Mouse (Mus musculus) layer of hippocampus, adult 9-11 months (tissue): Measurements from ENCODE around the gene Akt3.

ENCODE experiments used
- DNase-seq: peaks from one replicate; pipeline ENCODE4 v3.0.0; 2022

Gene Akt3

DNA sequence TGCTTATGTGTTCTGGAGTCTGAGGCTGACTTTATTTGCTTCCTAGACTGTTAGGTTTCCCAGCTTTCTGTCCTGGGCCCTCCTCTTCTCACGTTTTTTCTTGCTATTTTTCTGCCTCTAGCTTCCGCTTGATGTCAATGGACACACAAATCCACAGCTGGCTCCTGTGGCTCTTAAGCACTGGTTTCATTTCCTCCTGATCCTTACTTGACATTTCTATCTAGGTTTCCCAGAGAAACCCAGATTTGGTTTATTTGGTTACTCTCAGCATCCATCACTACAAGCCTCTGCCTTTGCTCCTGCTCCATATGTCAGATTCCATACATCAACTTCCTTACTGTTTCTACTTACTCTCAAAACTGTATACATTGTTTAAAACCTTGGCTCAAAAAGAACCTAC lies 211.0 kb downstream of the Akt3 start:
- no peak for DNase-seq

DNA sequence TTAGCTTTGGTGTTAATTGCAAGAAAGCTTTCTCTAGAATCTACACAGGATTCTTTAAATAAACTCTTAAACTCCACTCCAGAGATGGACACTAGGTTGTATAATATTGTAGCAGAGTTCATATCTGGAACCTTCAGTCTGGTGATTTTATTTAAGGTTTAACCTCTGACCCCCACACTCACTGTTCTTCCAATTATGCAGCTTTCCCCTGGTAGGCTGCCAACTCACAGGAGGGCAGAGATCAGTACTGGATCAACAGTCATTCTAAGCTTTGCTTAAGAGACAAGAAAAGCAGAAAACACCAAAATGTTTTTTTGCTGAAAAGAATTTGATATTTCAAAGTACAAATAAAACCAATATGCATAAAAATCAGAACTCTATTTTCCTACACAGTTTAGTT lies 212.1 kb downstream of the Akt3 start:
- no peak for DNase-seq

DNA sequence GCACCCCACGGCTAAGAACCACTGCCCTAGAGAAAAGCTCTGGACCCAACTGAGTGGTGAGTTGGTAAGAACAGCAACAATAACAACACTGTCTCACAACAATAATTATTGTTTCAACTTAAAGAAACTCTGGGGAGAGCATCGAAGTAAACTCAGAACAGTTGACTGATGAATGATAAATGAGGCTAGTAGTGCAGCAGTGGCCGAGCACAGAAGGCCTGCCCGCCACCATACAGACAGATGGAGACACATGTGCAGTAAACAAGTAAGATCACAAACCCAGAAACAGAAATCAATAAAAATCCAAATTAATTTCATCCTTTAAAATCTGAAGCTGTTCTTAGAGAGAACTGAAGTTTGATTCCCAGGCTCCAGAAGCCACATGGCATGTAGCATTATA lies 217.9 kb downstream of the Akt3 start:
- no peak for DNase-seq

DNA sequence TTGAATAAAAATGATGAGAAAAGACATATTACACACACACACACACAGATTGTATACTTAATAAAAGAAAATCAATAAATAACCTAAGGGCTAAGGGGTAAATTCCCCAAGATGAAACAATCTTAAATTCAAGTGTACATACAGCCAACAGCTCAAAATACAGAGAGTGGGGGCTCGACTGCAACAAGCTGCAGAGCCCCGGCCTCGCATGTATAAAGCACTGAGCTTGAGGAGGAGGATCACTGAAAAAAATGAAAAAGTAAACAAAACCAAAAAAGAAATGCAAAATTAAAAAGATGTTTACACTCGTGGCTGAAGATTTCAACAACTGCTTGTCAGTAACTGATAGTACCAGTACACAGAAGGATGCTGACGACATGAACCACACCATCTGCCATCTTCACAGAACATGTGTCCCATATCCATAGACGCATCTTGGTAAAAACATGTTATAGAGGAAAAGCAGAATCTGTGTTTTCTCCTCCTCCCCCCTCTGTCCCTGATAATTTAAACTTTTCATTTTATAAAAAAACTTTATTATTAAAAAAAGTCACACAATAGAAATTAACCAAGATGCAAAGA lies 218.8 kb downstream of the Akt3 start:
- DNase-seq: peak; percentile 51

DNA sequence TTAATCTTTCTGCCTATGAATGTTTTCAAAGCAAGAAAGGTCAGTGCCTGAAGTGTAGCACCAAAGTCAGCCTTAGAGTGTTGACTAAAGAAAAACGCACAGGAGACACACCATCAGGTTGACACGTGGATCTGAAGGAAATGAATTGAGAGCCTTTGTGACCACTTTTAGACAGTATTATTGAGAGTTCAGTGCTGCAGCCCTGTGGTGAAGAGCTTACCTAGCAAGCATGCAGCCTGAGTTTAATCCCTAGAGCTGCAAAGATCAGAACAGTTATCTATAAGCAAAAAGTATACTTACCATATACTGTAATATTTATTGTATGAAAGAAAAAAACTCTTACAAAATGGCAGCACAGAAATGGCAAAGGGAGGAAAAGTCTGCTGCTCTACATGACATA lies 219.6 kb downstream of the Akt3 start:
- DNase-seq: no peak

DNA sequence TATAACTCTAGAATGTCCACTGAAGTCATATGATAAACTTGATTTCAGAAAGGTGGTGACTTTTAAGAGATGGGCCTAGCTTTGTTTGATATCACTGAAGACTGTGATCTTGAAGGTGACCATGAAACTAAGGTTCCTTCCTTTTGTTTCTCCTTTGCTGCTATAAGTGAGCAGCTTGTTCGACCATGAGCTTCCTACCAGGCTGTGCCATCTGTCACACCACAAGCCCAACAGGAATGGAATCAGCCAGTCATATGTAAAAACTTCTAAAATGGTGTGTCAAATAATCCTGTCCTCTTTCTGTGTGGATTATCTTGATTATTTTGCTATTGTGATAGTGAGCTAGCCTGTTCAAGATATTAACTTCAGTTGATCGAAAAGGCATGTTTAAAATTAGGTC lies 222.5 kb downstream of the Akt3 start:
- DNase-seq: no peak

DNA sequence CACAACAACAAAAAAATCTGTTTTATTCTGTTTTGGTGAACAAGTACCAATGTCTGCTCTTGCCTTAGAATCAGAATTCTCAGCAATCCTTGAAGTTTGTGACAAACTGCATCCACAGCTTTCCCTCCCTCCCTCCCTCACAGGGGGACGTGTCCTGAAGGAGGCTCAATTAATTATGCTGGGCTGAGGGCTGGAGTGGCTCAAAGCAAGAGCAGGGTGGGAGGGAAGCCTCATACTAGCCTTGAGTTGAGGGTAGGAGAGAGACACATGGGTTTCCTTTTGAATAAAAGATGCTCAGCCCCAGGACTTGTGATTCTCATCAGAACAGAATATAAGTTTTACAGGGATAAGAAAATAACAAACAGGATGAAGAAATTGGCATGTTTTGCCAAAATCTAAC lies 225.8 kb downstream of the Akt3 start:
- DNase-seq: no peak

DNA sequence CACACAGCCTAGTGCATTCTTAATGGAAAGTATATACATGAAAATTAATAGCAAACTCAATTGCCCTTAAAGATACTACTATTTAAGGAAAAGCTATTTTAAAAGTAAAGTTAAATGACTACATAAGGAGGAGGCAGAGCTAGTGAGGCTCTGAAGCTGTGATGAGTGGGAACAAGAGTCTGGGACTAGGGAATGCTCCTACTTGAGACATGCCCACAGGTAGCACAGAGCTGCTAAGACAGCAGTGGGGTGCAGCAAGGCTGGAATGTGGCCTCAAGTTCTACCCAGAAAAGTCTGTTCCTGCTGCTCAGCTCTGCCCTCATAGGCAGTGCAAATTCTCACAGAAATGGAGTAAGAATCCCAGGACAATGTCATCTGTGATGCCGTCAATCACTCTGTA lies 226.8 kb downstream of the Akt3 start:
- DNase-seq: no peak

DNA sequence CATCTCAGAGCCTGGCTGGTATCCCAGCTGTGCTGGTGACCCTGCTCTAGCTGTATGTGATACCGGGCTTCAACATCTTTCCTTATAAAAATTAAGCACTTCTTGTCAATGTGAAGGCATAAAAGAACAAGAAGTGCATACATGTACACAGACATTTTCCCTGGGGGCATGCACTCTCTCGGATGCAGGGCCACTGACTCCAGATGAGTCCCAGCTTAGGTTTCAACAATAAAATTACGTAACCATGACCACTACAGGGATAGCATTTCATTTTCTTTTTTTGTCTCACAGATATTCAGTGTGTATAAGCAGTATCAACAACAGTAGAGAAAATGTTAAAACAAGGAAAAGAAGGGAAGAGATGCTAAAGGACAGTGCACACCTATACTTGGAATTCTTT lies 227.3 kb downstream of the Akt3 start:
- no peak for DNase-seq

DNA sequence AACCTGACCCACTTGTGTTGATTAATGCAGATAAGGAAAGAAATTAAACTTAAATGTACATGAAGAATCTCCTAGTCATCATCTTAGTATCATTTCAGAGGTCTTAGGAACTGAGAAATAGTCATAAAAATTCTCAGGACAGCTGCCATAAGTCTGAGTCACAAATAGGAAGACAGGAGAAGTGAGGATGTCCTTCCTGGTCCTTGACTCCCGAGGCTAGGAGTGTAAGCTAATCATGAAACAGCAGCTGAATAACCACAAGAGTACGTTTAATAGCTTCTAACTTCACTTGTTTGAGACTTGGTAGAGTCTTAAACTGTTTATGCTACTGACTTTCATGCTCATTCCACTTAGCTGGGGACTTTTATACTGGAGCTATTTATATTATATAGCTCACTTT lies 229.0 kb downstream of the Akt3 start:
- no peak for DNase-seq

DNA sequence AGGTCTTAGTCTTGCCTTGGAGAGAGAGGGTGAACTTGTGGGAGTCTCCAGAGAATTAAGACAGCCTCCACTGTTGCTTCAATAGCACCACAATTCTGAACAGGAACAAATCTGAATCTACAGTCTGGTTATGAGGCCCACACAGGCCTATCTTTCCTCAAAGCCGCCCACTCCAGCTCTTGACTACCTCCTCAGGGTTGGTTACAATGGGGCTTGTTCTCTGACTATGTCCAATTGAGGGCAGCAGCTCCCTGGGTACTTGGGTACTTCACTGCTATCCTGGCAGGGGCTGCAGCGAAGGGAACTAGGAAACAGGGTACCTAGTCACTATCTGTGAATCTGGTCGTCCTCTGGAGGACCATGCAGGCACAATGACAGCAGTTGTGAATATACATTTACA lies 230.3 kb downstream of the Akt3 start:
- no peak for DNase-seq

DNA sequence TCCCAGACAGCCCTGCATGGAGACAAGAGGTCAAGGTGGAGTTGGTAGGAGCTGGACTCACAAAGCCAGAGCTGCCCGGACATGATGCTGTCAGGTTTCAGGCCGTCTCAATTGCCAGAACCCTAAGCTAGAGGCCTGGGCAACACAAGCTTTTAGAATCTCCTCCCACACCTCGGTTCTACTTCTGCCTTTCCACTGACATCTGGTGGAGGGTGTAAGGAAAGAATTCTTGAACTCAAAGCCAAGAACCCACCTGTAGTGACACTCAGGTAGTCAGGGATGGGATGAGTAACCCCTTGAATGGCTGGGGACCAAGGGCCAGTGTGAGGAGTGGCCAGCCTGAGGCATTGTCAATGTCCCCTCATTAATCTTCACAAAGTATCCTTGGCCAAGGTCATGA lies 235.3 kb downstream of the Akt3 start:
- no peak for DNase-seq

DNA sequence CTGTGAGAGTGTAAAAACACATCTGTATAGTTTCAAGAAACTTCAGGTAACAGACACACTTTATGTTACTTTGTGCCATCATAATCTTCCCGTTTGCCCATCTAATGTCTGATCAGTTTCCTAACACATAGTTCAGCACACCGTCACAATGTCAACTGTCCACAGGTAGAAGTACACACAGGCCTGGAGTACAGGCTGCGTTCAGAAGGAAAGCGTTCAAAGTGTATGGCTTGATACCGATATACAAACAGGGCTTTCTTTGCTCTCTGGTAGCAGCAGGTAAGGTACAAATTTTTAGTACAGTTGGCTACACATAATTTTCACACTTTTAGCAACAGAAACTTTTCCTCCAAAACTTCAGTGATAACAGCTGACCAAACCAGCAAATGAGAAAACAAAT lies 238.3 kb downstream of the Akt3 start:
- DNase-seq: no peak

DNA sequence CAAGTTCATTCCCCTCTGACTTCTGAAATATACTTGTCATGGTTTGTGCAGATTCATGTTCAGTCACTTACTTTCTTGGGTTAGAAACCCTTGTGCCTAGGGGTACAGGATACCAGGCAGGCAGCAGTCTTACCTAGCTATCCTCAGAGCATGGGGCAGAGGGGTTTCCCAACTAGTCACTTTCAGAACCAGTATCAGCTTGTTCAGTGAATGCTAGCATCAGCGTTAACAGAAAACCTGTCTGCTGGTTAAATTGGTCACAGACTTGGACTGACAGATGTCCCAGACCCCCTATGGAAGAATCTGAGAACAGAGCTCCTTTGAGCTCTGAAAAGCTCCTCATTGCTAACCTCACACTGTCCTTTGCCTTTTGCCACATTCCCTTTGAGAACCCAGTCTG lies 239.3 kb downstream of the Akt3 start:
- DNase-seq: no peak

DNA sequence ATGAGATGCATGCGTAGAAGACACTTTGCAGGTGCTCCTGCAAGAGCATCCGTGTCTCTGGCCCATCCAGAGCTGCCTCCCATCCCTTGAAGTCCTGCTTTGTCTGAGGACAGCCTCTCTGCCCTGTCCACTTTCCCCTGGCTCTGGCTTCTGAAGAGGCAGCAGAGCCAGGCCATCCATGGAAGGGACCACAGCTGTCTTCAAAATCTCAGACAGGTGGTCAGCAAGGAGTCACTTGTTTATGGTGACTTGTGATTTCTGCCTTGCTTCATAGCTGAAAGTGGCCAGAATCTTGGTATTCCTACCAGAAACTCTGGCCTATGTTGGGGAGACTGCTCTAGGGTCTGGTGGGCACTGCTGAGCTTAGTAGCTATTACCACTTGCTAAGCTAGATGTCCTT lies 241.3 kb downstream of the Akt3 start:
- DNase-seq: no peak

DNA sequence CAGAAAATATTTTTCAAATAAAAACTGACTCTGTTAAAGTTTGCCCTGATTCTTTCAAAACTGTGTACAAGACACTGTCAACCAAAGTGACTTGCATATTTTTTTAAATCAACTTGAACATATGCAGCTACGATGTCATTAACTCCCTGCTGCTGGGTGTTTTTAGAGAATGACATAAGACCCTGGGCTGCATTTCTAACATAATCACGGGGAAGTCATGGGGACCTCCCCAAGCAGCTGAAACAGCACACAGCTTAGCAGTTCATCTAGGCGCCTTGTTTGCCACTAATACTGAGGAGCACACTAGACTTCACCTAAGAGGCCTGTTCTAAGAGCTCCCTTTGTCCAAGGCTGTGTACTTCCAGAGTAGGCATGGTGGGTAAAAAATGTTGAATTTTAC lies 242.1 kb downstream of the Akt3 start:
- no peak for DNase-seq

DNA sequence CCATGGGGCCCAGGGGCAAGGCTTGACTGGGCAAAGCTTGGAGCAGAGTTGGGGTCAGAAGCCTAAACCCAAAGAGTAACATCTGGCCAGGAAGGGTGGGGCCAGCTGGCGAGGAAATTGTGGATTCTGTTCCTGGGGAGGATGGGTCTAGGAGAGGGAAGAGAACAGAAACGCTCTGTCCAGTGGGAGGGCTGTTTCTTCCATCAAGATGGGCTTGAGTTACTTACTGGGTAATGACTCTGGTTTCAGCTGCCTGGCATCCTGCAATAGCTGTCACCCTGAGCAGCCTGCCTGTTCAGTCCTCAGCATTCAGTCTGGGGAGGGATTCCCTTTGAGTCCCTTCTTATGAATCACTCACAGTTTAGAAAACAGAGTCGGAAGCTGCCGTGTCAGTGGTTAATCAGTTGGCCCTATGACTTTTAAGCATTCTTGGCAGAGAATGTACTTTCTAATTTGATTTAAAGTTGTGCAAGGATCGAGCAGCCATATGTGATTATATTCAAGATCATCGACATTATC lies 243.0 kb downstream of the Akt3 start:
- no peak for DNase-seq

DNA sequence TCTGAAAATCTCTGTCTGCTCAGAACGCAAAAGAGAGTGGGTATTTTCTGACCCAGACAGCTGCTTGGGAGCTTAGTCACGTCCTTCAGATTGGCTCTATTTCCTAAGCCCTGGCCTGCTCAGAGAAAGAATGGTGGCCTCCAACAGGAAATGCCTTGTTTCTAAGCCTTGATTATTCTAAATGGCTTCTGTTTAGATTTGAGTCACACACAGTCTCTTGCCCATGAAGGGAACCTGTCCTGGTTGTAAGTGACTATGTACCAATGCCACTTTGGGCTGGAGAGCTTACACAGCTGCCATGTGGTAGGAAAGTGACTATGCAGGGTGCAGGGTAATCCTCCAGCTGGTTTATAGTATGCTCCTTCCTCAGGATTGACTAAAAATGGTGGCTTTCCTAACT lies 243.7 kb downstream of the Akt3 start:
- no peak for DNase-seq

DNA sequence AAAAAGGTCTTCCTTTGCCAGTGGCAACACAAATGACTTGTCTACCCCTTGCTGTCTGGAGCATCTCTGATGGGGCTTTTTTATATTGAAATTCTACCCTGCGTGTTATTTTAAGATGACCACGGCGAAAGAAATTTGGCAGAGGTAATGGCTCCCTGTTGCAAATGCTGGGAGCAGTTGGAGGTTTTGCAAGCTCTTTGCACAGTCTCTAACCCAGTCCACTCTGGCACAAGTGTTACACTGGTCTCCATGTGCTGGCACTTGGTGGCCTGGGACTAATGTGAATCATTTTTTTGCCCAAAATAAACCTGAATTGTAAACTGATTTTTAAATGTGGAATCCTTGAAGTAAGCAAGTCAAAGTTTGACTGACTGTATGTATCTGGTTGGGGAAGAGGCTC lies 244.2 kb downstream of the Akt3 start:
- DNase-seq: no peak

DNA sequence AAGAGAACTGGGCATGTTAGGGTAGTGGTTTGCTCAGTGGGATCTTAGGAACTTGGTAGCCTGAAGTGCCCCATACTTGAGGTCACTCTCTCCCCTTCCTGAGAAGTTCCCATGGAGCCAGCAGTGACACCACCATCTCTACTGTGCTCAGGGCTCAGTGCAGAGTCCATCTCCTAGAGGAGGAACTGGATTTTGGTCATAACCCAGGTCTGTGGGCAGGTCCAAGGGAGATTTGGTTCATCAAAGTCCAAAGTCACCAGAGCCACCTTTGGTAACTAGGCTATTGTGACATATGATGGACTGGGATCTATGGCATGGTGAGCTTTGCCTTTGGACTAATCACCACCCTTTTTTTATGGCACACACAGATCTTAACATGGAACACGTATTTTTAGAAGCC lies 244.7 kb downstream of the Akt3 start:
- no peak for DNase-seq

DNA sequence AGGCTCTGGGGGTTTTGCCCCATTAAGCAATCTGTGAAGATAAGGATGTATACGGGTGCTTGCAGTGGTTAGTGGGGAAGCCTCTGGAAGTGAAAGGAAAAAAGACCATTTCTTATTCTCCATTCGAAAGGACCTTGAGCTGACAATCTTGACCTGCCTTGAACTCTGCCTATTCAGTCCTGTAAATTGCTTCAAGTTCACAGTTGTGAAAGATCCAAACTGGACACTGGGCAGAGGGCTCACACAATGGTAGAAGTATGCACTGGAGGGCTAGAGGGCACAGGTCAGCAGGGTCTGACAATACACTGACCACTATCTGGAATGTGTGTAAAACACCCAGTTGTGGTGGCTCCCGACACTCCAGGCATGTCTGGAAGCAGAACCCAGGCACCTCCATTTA lies 245.2 kb downstream of the Akt3 start:
- no peak for DNase-seq

DNA sequence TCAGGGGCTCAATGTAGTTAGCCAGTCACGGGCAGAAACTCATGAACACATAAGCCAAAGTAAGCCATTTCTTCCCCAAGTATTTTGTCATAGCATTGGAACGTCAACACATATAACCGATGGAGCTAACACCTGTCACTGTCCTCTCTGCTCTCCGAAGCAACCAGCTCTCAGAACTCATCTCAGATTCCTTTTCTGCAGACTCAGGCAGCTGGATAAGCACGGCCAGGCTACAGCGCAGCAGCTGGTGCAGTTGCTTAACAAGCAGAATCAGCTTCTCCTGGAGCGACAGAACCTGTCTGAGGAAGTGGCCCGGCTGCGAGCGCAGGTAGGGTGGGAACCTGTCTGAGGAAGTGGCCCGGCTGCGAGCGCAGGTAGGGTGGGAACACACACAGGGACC lies 246.3 kb downstream of the Akt3 start:
- DNase-seq: no peak

DNA sequence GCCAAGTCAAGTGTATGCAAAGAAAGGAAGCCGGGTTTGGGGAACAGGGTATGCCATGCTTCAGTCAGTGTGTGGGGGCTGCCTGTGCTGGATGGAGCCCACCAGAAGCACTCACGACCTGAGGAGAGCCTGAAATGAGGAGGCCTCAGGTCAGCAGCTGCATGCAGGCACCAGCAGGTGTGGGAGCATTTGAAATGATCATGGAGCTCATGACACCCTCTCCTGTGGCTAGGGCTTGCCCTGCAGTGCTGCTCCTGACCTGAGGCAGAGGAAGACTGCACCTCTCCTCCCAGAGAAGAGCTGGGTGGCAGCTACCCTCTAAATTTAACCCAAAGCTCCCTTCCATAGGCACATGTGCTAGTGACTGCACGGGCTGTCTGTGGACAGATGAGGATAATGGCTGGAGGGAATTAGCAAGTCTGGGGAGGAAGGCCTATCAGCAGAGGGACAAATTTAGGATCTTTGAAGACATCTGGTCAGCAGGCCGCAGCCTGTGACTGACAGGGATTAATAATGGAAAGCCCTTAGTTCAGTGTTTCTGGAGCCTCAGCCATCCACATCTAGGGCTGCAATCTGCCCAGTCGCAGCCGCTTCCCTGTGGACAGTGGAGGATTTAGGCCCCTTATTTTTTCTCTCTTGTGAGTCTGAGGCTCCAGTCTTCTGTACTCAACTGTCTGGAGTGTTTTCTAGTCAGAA lies 247.2 kb downstream of the Akt3 start:
- DNase-seq: no peak

DNA sequence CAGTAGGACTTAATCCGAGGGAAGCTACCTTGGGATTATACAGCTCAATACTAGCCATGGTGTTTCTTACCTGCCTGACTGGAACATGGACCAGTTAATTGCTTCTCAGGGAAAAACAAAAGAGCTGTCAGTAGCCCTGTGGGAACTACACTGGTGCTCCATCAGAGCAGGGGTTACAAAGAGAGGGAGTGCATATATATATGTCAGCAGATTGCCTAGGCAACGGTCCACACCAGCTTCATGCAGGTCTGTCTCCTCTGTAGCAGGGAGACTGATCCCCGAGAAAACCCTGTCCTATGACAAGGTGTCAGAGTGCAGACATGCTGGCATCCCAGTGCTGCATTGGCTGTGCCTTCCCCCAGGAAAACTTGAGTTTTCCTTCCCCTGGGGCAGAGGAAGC lies 248.0 kb downstream of the Akt3 start:
- no peak for DNase-seq

DNA sequence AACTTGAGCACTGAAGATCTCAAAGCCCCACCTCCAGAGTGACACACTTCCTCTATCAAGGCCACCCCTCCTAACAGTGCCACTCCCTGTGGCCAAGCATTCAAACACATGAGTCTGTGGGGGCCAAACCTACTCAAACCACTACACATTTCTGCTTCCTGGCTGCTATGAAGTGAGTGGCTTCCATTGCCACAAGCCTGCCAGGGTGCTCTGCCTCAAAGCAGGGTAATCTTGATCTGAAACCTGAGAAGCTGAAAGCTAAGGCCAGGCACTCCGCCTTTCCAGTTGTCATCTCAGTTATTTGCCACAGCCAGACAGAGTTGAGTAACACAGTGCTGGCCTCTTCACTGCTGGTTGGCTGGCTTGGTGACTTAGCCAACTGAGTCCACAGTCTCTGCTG lies 249.2 kb downstream of the Akt3 start:
- DNase-seq: no peak
